ENCODE assay signal across 44 mouse cellular contexts in genomic region chr17:8605921-8606320, GRCm38 (mm10). TPM values are rescaled to one million over a fixed set of nuclear protein-coding genes. Genes with fewer than 3 reads are reported as not detected.
"Had no signal": no experiment of that assay in that cellular context is flagged by ENCODE, and none has a peak within 500 bp of the region (broad histone marks: within the 10 kb centered on the region; RNA-seq: fewer than 3 reads in every experiment).

No protein-coding gene starts in this region.

- H3K4me3 ChIP-seq: limb, embryonic 10.5 days; limb, embryonic 12.5 days; limb, embryonic 13.5 days; limb, embryonic 15.5 days; liver, embryonic 12.5 days; liver, embryonic 13.5 days; liver, embryonic 15.5 days; lung, embryonic 15.5 days; midbrain, embryonic 10.5 days; midbrain, embryonic 12.5 days; midbrain, embryonic 13.5 days; midbrain, embryonic 15.5 days; myocyte; neural tube, embryonic 12.5 days had no signal

- H3K27me3 ChIP-seq: limb, embryonic 13.5 days; limb, embryonic 15.5 days; liver, embryonic 13.5 days; liver, embryonic 15.5 days; lung, embryonic 15.5 days; midbrain, embryonic 12.5 days; midbrain, embryonic 13.5 days; midbrain, embryonic 15.5 days; neural tube, embryonic 12.5 days had no signal

- ATAC-seq: liver, embryonic 12.5 days; liver, postnatal 0 days; lung, postnatal 0 days; midbrain, embryonic 13.5 days; midbrain, embryonic 15.5 days; midbrain, embryonic 16.5 days had no signal

- H3K9ac ChIP-seq: limb, embryonic 12.5 days; limb, embryonic 13.5 days; limb, embryonic 15.5 days; liver, embryonic 12.5 days; liver, embryonic 13.5 days; liver, embryonic 14.5 days; liver, embryonic 15.5 days; liver, postnatal 0 days; lung, embryonic 14.5 days; lung, embryonic 15.5 days; midbrain, embryonic 12.5 days; midbrain, embryonic 13.5 days; midbrain, embryonic 15.5 days; neural tube, embryonic 12.5 days had no signal

- H3K4me2 ChIP-seq: limb, embryonic 12.5 days; limb, embryonic 13.5 days; limb, embryonic 15.5 days; liver, embryonic 11.5 days; liver, embryonic 12.5 days; liver, embryonic 13.5 days; liver, embryonic 15.5 days; lung, embryonic 14.5 days; lung, embryonic 15.5 days; midbrain, embryonic 12.5 days; midbrain, embryonic 13.5 days; midbrain, embryonic 15.5 days; neural tube, embryonic 12.5 days had no signal

- H3K27ac ChIP-seq: limb, embryonic 10.5 days; limb, embryonic 12.5 days; limb, embryonic 13.5 days; limb, embryonic 15.5 days; liver, embryonic 12.5 days; liver, embryonic 13.5 days; liver, embryonic 14.5 days; liver, embryonic 15.5 days; lung, embryonic 15.5 days; macrophage; midbrain, embryonic 10.5 days; midbrain, embryonic 12.5 days; midbrain, embryonic 13.5 days; midbrain, embryonic 15.5 days; neural tube, embryonic 12.5 days had no signal

- DNase-seq: left cerebral cortex, postnatal 4 days; liver; liver, embryonic 13.5 days; liver, postnatal 0 days; lung, adult 18-20 months; lung, adult 2 months; lung, embryonic 14.5 days; lung, postnatal 10 days; lung, postnatal 14 days; lung, postnatal 36 days; lung, postnatal 4 days; midbrain, embryonic 14.5 days had no signal

- H3K9me3 ChIP-seq: limb, embryonic 10.5 days; limb, embryonic 12.5 days; limb, embryonic 13.5 days; limb, embryonic 15.5 days; liver, embryonic 12.5 days; liver, embryonic 13.5 days; liver, embryonic 15.5 days; lung, embryonic 15.5 days; midbrain, embryonic 10.5 days; midbrain, embryonic 12.5 days; midbrain, embryonic 13.5 days; midbrain, embryonic 15.5 days; neural tube, embryonic 12.5 days had no signal

- H3K36me3 ChIP-seq: limb, embryonic 10.5 days; limb, embryonic 12.5 days; limb, embryonic 13.5 days; limb, embryonic 15.5 days; liver, embryonic 12.5 days; liver, embryonic 13.5 days; liver, embryonic 15.5 days; lung, embryonic 15.5 days; midbrain, embryonic 10.5 days; midbrain, embryonic 12.5 days; midbrain, embryonic 13.5 days; midbrain, embryonic 15.5 days; neural tube, embryonic 12.5 days had no signal

- H3K4me1 ChIP-seq: limb, embryonic 10.5 days; limb, embryonic 12.5 days; limb, embryonic 13.5 days; limb, embryonic 15.5 days; liver, embryonic 12.5 days; liver, embryonic 13.5 days; liver, embryonic 15.5 days; lung, embryonic 15.5 days; midbrain, embryonic 10.5 days; midbrain, embryonic 12.5 days; midbrain, embryonic 13.5 days; midbrain, embryonic 15.5 days; neural tube, embryonic 12.5 days had no signal

RNA-seq across cellular contexts. Expression of gene Gm17087, which starts 39.2 kb away (rescaled TPM):
- total RNA-seq: left cerebral cortex, adult 8-10 months; left cerebral cortex, postnatal 10 days; left cerebral cortex, postnatal 14 days; left cerebral cortex, postnatal 25 days; left cerebral cortex, postnatal 36 days; left cerebral cortex, postnatal 4 days; liver, adult 2 months; megakaryocyte progenitor cell, adult 5-6 weeks; megakaryocyte-erythroid progenitor cell, adult 5-6 weeks; monocyte, adult 5-6 weeks had no signal
- polyA plus RNA-seq: limb, embryonic 10.5 days; limb, embryonic 11.5 days; limb, embryonic 12.5 days; limb, embryonic 13.5 days; limb, embryonic 14.5 days; limb, embryonic 15.5 days; liver, adult 2 months; liver, embryonic 11.5 days; liver, embryonic 12.5 days; liver, embryonic 13.5 days; liver, embryonic 14.5 days; liver, embryonic 15.5 days; liver, embryonic 16.5 days; liver, postnatal 0 days; lung, adult 2 months; lung, embryonic 14.5 days; lung, embryonic 15.5 days; lung, embryonic 16.5 days; lung, postnatal 0 days; macrophage; midbrain, embryonic 10.5 days; midbrain, embryonic 12.5 days; midbrain, embryonic 13.5 days; midbrain, embryonic 14.5 days; midbrain, embryonic 15.5 days; midbrain, embryonic 16.5 days; myocyte; neural tube, embryonic 11.5 days; neural tube, embryonic 12.5 days had no signal
